Mouse (Mus musculus): ENCODE results near the gene Pla2g7. TPM values are rescaled to one million over a fixed set of nuclear protein-coding genes. Genes with fewer than 3 reads are reported as not detected.
A peak's percentile ranks its signal among the peaks of the same experiment; 100 is the strongest.

The Pla2g7 gene
- polyA plus RNA-seq, 2 experiments = 4.2 to 9.3 TPM

GRCm38 (mm10) chr17:43563192-43563987 is 4.5 kb upstream of the Pla2g7 start:
- 87% methylated on average over 7 of the region's 7 CpGs for WGBS
- H3K9me3 ChIP-seq (ENCODE audit: control insufficient read depth, low read length) = no peaks in the 10 kb centered on the region
- DNase-seq (ENCODE audit: low spot score) = no peak

GRCm38 (mm10) chr17:43567593-43567991 is 306 bp upstream of the Pla2g7 start:
- WGBS = 14% methylated on average over 11 of the region's 12 CpGs
- peak overlapping the region; percentile 60 for H3K9ac ChIP-seq (ENCODE audit: low read depth, low read length, severe bottlenecking)
- no peak for DNase-seq (ENCODE audit: low spot score)

More at GRCm38 (mm10) chr17:43563192-43563987, 4.5 kb upstream of the Pla2g7 start:
- TF ChIP-seq POLR2A (IDR thresholded peaks at IDR 0.05; ENCODE audit: borderline replicate concordance, extremely low read depth, insufficient read depth, insufficient read length) = no peak
- Histone ChIP-seq H3K4me2 (replicated peaks; ENCODE audit: low read depth, low read length, severe bottlenecking) (no peak overlapping the region), H3K4me1 (ENCODE audit: control insufficient read depth, insufficient read depth, low read length) (no peaks in the 10 kb centered on the region), H3K27ac (replicated peaks; ENCODE audit: low read depth, low read length) (no peak overlapping the region), H3K4me3 (replicated peaks; ENCODE audit: low read length) (no peak overlapping the region), H3K27me3 (ENCODE audit: control insufficient read depth, insufficient read depth, low read length) (no peaks in the 10 kb centered on the region), H3K36me3 (ENCODE audit: control insufficient read depth, insufficient read depth, low read length) (no peaks in the 10 kb centered on the region), H3K9ac (ENCODE audit: low read depth, low read length, severe bottlenecking) (no peak overlapping the region)
- ATAC-seq (ENCODE audit: low FRiP score, low read depth) = no peak

GRCm38 (mm10) chr17:43569287-43569686 is 1.4 kb downstream of the Pla2g7 start:
- 62% methylated on average over 7 of the region's 7 CpGs for WGBS

More at GRCm38 (mm10) chr17:43567593-43567991, 306 bp upstream of the Pla2g7 start:
- Histone ChIP-seq H3K9me3 (ENCODE audit: control insufficient read depth, low read length) (no peaks in the 10 kb centered on the region), H3K4me3 (replicated peaks; ENCODE audit: low read length) (peak overlapping the region; percentile 42), H3K4me2 (replicated peaks; ENCODE audit: low read depth, low read length, severe bottlenecking) (peak overlapping the region; percentile 74), H3K27me3 (ENCODE audit: control insufficient read depth, insufficient read depth, low read length) (no peaks in the 10 kb centered on the region), H3K36me3 (ENCODE audit: control insufficient read depth, insufficient read depth, low read length) (no peaks in the 10 kb centered on the region), H3K27ac (replicated peaks; ENCODE audit: low read depth, low read length) (no peak overlapping the region), H3K4me1 (ENCODE audit: control insufficient read depth, insufficient read depth, low read length) (peaks cover 4% of the 10 kb centered on the region; the same call in 1 of the 2 replicates)
- TF ChIP-seq POLR2A (IDR thresholded peaks at IDR 0.05; ENCODE audit: borderline replicate concordance, extremely low read depth, insufficient read depth, insufficient read length) = no peak
- no peak for ATAC-seq (ENCODE audit: low FRiP score, low read depth)

GRCm38 (mm10) chr17:43573624-43574073 is 5.8 kb downstream of the Pla2g7 start:
- Histone ChIP-seq H3K27ac (replicated peaks; ENCODE audit: low read depth, low read length) (no peak overlapping the region), H3K4me2 (replicated peaks; ENCODE audit: low read depth, low read length, severe bottlenecking) (no peak overlapping the region), H3K9me3 (ENCODE audit: control insufficient read depth, low read length) (no peaks in the 10 kb centered on the region), H3K4me1 (ENCODE audit: control insufficient read depth, insufficient read depth, low read length) (peaks cover 3% of the 10 kb centered on the region; the same call in 1 of the 2 replicates), H3K27me3 (ENCODE audit: control insufficient read depth, insufficient read depth, low read length) (no peaks in the 10 kb centered on the region), H3K36me3 (ENCODE audit: control insufficient read depth, insufficient read depth, low read length) (no peaks in the 10 kb centered on the region), H3K4me3 (replicated peaks; ENCODE audit: low read length) (no peak overlapping the region), H3K9ac (ENCODE audit: low read depth, low read length, severe bottlenecking) (no peak overlapping the region)
- DNase-seq (ENCODE audit: low spot score) = no peak
- no peak for TF ChIP-seq POLR2A (IDR thresholded peaks at IDR 0.05; ENCODE audit: borderline replicate concordance, extremely low read depth, insufficient read depth, insufficient read length)
- no peak for ATAC-seq (ENCODE audit: low FRiP score, low read depth)
- WGBS = 27% methylated on average over 3 of the region's 3 CpGs

More at GRCm38 (mm10) chr17:43569287-43569686, 1.4 kb downstream of the Pla2g7 start:
- Histone ChIP-seq H3K9me3 (ENCODE audit: control insufficient read depth, low read length) (no peaks in the 10 kb centered on the region), H3K4me1 (ENCODE audit: control insufficient read depth, insufficient read depth, low read length) (peaks cover 4% of the 10 kb centered on the region; the same call in 1 of the 2 replicates), H3K27ac (replicated peaks; ENCODE audit: low read depth, low read length) (no peak overlapping the region), H3K4me3 (replicated peaks; ENCODE audit: low read length) (no peak overlapping the region), H3K4me2 (replicated peaks; ENCODE audit: low read depth, low read length, severe bottlenecking) (no peak overlapping the region), H3K36me3 (ENCODE audit: control insufficient read depth, insufficient read depth, low read length) (no peaks in the 10 kb centered on the region), H3K27me3 (ENCODE audit: control insufficient read depth, insufficient read depth, low read length) (no peaks in the 10 kb centered on the region), H3K9ac (ENCODE audit: low read depth, low read length, severe bottlenecking) (no peak overlapping the region)
- no peak for TF ChIP-seq POLR2A (IDR thresholded peaks at IDR 0.05; ENCODE audit: borderline replicate concordance, extremely low read depth, insufficient read depth, insufficient read length)
- ATAC-seq (ENCODE audit: low FRiP score, low read depth) (no peak), DNase-seq (ENCODE audit: low spot score) (no peak)

- 26% methylated on average over 3 of the region's 3 CpGs for WGBS
- ATAC-seq (ENCODE audit: low FRiP score, low read depth) (no peak), DNase-seq (ENCODE audit: low spot score) (no peak)
- H3K4me3 ChIP-seq (replicated peaks; ENCODE audit: low read length) = no peak overlapping the region
- no peaks in the 10 kb centered on the region for H3K4me1 ChIP-seq (ENCODE audit: control insufficient read depth, insufficient read depth, low read length)
- no peaks in the 10 kb centered on the region for H3K9me3 ChIP-seq (ENCODE audit: control insufficient read depth, low read length)
- no peaks in the 10 kb centered on the region for H3K36me3 ChIP-seq (ENCODE audit: control insufficient read depth, insufficient read depth, low read length)
- no peak overlapping the region for H3K4me2 ChIP-seq (replicated peaks; ENCODE audit: low read depth, low read length, severe bottlenecking)
- no peak overlapping the region for H3K27ac ChIP-seq (replicated peaks; ENCODE audit: low read depth, low read length)
- H3K27me3 ChIP-seq (ENCODE audit: control insufficient read depth, insufficient read depth, low read length) = no peaks in the 10 kb centered on the region
- TF ChIP-seq POLR2A (IDR thresholded peaks at IDR 0.05; ENCODE audit: borderline replicate concordance, extremely low read depth, insufficient read depth, insufficient read length) = no peak
- H3K9ac ChIP-seq (ENCODE audit: low read depth, low read length, severe bottlenecking) = no peak overlapping the region
These were observed 12.6 kb downstream of the Pla2g7 start for GRCm38 (mm10) chr17:43580456-43580855.
